Mouse (Mus musculus) urinary bladder, adult 18-20 months (tissue): ENCODE results near the gene Sirt4.
"Not testable (repeated sequence)": the region's sequence is repeated elsewhere in the genome, so short reads cannot be mapped to it uniquely, and the experiment has no call there.

Experiments
- DNase-seq, 2 experiments: peaks; one replicate each; pipeline ENCODE4 v3.0.0; 2022; ENCODE audit warnings: low spot score in 2 of 2, mixed read lengths in 2 of 2

Sirt4 gene

GRCm38 (mm10) chr5:115514896-115515587 is 30.5 kb upstream of the Sirt4 start:
- peak in 1 of 2 experiments; percentile 63 for DNase-seq

GRCm38 (mm10) chr5:115514346-115514745 is 29.8 kb upstream of the Sirt4 start:
- no peak for DNase-seq

- no peak for DNase-seq
Observed at GRCm38 (mm10) chr5:115513721-115514120, 29.2 kb upstream of the Sirt4 start.

DNA sequence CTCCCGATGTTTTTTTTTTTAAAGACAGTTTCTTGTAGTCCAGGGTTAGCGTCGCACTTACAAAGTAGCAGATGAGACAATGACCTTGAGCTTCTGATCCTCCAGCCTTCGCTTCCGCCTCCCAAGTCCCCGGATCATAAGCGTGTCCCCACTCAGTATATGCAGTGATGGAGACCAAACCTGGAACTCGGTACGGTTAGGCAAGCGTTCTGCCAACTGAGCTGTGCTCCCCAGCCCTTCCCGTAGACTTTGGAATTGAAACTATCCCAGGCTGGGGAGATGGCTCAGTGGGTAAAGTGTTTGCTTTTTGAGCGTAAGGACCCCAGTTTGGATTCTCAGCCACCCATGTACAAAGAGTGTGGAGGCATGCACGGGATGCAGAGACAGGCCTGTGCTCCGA is 28.7 kb upstream of the Sirt4 start:
- DNase-seq, result no peak

- no peak for DNase-seq
Observed at GRCm38 (mm10) chr5:115512375-115512774, 27.9 kb upstream of the Sirt4 start.

DNA sequence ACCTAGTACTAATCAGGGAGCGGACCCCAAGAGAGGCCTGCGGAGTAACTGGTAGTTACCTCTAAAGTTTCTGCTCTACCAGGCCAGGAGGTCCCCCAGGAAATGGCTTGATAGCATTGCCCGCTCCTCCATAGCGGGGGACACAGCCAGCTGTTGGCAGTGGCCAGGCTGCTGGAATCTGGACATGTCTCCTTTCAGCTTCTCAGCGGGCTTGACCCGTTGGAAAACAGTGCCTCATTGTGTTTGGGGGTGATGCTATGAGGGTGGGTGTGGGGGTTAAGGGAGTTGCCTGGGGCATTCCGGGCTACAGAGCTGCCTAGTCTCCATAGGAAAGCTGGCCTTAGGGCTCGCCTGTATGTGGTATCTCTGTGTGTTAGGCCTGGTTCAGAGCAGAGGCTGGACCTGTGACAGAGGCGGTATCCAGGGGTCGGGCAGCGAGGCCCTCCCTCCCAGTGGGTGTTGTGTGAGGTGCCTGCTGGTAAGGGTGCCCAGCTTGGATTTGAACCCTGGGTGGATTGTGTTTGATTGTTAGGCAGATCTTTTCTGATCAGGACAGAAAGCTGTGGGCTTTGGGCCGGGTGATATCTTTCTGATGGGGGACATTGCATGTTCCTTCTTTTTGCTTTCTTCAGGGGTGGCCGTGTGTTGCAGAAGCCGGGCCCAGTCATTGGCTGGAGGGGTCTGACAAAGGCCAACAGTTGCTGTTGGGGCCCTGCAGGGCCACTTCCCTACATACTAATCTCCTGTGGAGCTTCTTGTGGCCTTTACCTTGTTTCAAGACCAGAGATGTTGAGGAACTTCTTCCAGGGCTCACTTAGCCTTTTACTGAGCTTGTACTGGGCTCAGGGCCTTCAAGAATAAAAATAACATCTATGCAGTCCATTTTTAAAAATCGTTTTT is 25.5 kb upstream of the Sirt4 start:
- DNase-seq, result no peak

GRCm38 (mm10) chr5:115509321-115509761 is 24.8 kb upstream of the Sirt4 start:
- peak in 1 of 2 experiments; percentile 17 for DNase-seq

DNA sequence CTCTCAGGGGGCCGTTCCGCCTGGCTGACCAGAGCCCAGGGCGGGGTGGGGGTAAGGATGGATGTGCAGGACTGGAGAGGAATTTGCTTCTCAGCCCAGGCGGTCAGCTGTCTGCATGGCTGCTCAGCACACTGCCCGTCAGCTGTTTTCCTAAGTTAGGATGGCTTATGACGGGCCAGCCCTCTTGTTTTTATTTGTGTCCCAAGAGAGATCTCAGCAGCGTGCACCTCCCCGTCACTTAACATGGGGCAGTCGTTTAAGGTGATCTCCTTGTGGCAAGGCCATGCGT is 24.3 kb upstream of the Sirt4 start:
- DNase-seq, result no peak

- peak in 1 of 2 experiments; percentile 24 for DNase-seq
Observed at GRCm38 (mm10) chr5:115507981-115508858, 23.7 kb upstream of the Sirt4 start.

DNA sequence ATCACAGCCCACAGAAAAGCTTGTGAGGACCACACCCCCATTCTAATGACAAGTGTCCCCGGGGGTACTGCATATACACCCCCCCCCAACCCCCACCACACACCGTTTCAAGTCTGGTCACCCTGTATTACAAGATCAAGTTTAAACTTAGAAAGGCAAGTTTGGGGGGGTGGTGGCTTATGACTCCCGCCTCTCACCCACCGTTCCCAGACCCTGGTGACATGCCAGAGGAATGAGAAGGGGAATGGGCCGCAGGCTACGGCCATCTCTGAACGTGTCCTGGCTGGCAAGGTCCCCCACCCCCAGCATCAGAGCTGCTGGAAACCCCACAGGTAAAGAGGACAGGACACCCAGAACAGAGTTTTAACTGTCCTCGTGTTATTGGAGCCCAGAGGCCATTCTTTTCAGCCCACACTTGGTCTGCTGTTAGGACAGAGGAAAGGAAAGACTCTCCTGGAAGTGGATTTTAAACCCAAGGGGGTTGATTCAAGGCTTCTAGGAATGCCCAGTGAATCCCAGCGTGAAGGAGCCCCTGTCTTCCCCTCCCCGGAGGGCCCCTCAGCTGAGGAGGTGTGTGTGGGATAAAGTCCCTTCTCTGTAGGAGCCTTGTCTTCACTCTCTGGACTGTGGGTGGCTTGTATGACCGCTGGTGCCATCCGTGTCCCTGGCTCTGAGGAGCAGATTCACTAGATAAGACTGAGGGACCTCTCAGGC is 22.9 kb upstream of the Sirt4 start:
- no peak for DNase-seq

DNA sequence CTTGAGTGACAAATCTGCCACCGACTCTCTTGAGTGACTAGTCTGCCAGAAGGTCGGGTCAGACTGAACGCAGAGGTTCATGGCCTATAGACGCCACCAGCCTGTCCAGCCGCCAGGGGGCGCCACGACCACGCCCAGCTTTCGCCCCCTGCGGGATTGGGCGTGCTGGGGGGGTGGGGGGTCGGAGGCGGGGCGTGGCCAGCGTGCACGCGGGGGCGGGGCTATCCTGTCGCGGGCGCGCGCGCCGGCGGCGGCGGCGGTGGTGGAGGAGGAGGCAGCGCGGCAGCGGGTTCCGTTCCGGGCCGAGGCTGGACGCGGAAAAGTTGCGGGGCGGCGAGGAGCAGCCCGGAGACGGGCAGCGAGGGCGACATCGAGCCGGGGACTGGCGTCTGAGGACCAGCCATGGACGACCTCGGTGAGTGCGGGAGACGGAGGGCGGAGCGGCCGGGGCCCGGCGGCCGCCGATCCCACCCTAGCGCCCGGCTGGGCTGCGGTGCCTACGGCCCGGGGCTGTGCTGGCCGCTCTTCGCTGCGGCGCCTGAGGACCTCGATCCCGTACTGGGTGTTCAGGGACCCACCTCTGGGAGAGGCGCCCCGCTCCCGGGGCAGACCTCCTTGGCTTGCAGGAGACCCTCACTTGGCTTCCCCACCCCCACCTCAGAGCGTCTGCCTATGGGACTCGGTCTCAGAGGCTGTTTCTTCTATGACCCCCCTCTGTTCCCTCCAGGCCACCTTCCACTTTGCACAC is 22.1 kb upstream of the Sirt4 start, which contains the start of gene Pxn:
Gene Pxn (plus strand): TSS at position 223 of the 748 bp plus-strand sequence.
- DNase-seq, result peak; percentile 85 to 90

GRCm38 (mm10) chr5:115505617-115506016 is 21.1 kb upstream of the Sirt4 start:
- DNase-seq, result not testable (repeated sequence)

DNA sequence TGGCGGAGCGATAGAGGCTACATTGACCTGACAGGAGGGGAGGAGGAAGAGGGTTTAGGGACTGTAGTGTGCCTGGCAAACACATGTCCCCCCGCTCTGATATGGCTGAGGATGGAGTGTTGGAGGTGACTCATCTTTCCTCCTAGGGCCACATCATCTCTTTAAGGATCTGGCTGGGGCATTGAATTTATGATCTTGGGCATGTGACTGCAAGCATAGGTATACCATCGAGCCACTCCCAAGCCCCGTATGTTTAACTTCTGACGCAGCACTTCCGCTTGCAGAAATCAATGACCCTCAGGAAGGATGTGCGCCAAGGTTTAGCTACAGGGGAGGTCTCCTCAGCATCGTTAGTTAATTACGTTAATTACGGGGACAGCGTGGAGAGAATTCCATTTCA is 18.5 kb upstream of the Sirt4 start:
- DNase-seq, result peak in 1 of 2 experiments; percentile 53

- DNase-seq, result no peak
Observed at GRCm38 (mm10) chr5:115500383-115500935, 15.9 kb upstream of the Sirt4 start.

- DNase-seq, result no peak
Observed at GRCm38 (mm10) chr5:115498307-115499240, 14.0 kb upstream of the Sirt4 start.

DNA sequence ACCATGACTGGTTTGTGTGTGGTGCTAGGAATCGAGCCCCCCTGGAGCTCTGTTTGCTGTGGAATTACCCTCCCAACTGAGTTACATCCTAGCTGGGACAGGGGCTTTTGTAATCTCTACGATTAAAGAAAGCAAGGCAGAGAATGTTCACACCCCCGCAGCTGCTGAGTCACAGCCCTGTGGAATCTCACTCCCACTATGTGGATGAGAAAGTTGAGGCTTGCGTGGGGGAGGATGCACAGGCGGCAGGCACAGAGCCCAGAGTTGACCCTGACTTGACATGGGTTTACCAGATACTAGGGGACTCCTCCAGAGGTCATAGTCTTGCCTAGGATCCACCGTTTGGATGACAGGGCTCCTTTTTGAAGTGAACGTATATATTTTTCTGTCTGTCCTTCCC is 12.5 kb upstream of the Sirt4 start:
- no peak for DNase-seq

DNA sequence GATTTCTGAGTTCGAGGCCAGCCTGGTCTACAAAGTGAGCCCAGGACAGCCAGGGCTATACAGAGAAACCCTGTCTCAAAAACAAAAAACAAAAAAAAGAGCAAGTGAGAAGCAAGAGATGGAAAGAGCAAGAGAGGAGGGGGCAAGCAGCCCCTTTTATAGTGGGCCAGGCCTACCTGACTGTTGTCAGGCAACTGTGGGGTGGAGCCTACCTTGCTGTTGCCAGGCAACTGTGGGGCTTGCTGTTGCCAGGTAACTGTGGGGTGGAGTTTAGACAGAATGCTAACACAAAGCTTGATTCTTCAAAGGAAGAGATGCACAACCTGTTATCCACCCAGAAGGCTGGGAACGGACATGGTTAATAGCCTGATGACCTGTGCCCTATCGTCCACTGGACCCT is 11.1 kb upstream of the Sirt4 start:
- not testable (repeated sequence) for DNase-seq

GRCm38 (mm10) chr5:115493441-115493840 is 8.9 kb upstream of the Sirt4 start:
- no peak for DNase-seq

DNA sequence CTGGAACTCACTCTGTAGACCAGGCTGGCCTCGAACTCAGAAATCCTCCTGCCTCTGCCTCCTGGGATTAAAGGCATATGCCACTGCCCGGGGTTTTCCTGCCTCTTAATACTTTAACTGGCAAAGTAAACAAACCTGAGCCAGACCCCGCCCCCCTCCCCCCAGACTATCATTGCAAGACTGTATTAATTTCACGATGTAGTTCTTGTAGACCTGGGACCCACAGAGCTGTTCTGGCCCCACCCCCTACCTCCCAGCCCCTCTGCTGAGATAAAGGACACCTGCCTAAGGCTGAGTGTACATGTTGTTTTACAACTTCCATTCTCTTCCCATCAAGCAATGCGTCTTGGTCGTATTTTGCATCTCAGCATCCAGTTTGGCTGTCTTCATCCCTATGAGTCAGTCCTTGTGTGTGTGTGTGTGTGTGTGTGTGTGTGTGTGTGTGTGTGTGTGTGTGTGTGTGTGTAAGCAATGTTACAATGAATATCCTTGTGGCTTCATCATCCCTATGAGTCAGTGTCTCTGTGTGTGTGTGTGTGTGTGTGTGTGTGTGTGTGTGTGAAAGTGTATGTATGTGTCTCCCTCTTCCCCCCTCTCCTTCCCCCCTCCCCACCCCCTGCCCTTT is 8.3 kb upstream of the Sirt4 start:
- DNase-seq, result no peak
